Mouse (Mus musculus) midbrain, embryonic 16.5 days (tissue): ENCODE results near the gene Inip. TPM values are rescaled to one million over a fixed set of nuclear protein-coding genes. Genes with fewer than 3 reads are reported as not detected.

Experiments
- ATAC-seq: fragments of 200-750 bp; cut with Nextera tagmentation; 2 replicates; pipeline ENCODE4 v1.8.0; 2017; ENCODE audit warnings: moderate TSS enrichment
- H3K27ac ChIP-seq: fragments of 300-500 bp; sonication (generic); 2 replicates; pipeline ENCODE4 v1.5.1; 2014; ENCODE audit warnings: mild to moderate bottlenecking, low read length, mixed read lengths
- H3K27me3 ChIP-seq: fragments of 300-500 bp; sonication (generic); 2 replicates; pipeline ENCODE4 v1.6.1; 2014; ENCODE audit warnings: low read depth, low read length, mixed read lengths; ENCODE audit not compliant: control insufficient read depth, insufficient read depth
- H3K36me3 ChIP-seq: fragments of 300-500 bp; sonication (generic); 2 replicates; pipeline ENCODE4 v1.6.1; 2014; ENCODE audit warnings: mild to moderate bottlenecking, low read length, moderate library complexity, mixed read lengths; ENCODE audit not compliant: control insufficient read depth, insufficient read depth
- H3K4me1 ChIP-seq: fragments of 300-500 bp; sonication (generic); 2 replicates; pipeline ENCODE4 v1.6.1; 2014; ENCODE audit warnings: mild to moderate bottlenecking, low read length, mixed read lengths; ENCODE audit not compliant: control insufficient read depth, insufficient read depth
- H3K4me2 ChIP-seq: fragments of 300-500 bp; sonication (generic); 2 replicates; pipeline ENCODE4 v1.6.1; 2014; ENCODE audit warnings: mild to moderate bottlenecking, low read length, mixed read lengths
- H3K4me3 ChIP-seq: fragments of 300-500 bp; sonication (generic); 2 replicates; pipeline ENCODE4 v1.5.1; 2014; ENCODE audit warnings: low read depth, mild to moderate bottlenecking, low read length, moderate library complexity, mixed read lengths
- H3K9ac ChIP-seq: fragments of 300-500 bp; sonication (generic); 2 replicates; pipeline ENCODE4 v1.6.1; 2014; ENCODE audit warnings: low read depth, low read length, mixed read lengths
- H3K9me3 ChIP-seq: fragments of 300-500 bp; sonication (generic); replicated peaks from 2 replicates; pipeline ENCODE4 v1.6.1; 2014; ENCODE audit warnings: mild to moderate bottlenecking, low read length, mixed read lengths; ENCODE audit not compliant: control insufficient read depth, poor library complexity, severe bottlenecking
- WGBS: fragments of 180-500 bp; shearing (Covaris S2); extraction: QIAGEN DNeasy Blood & Tissue Kit; methylation state at CpG from one replicate; pipeline ENCODE4 v1.1.7; 2014; 5-methylcytosine and 5-hydroxymethylcytosine counted together
- polyA plus RNA-seq: library from polyadenylated mRNA; unstranded; fragments of >200 nt; fragmentation: Nextera tagmentation; extraction: Ambion mirVana; gene quantifications from 2 replicates; pipeline ENCODE4 v1.2.1, GENCODE M21; 2015

Gene Inip
- 54.3 and 59.0 TPM in 2 replicates for polyA plus RNA-seq

- ATAC-seq = no peak
- Histone ChIP-seq H3K27ac (no peak within 1 kb of the TSS), H3K9me3 (no peaks in the 10 kb centered on the region), H3K36me3 (no peaks in the 10 kb centered on the region), H3K9ac (no peak within 1 kb of the TSS), H3K4me2 (no peak within 1 kb of the TSS), H3K27me3 (no peaks in the 10 kb centered on the region), H3K4me3 (no peak within 1 kb of the TSS), H3K4me1 (no peaks in the 10 kb centered on the region)
Measured at GRCm38 (mm10) chr4:59801489-59801888, at the start of gene Inip. Gene Inip (minus strand): TSS chr4:59801589.

GRCm38 (mm10) chr4:59850181-59850580, 48.8 kb upstream of the Inip start:
- Histone ChIP-seq H3K27me3 (no peaks in the 10 kb centered on the region), H3K4me1 (0 out of 2 replicates have a peak, but pooled peaks cover 4% of the 10 kb centered on the region), H3K4me2 (no peak overlapping the region), H3K27ac (no peak overlapping the region), H3K4me3 (no peak overlapping the region), H3K36me3 (no peaks in the 10 kb centered on the region), H3K9me3 (no peaks in the 10 kb centered on the region), H3K9ac (no peak overlapping the region)
- WGBS = 95% methylated on average over 2 of the region's 2 CpGs
- ATAC-seq = no peak

- H3K4me2 ChIP-seq = no peak overlapping the region
- H3K27me3 ChIP-seq = no peaks in the 10 kb centered on the region
- H3K36me3 ChIP-seq = no peaks in the 10 kb centered on the region
- H3K4me1 ChIP-seq = 0 out of 2 replicates have a peak, but pooled peaks cover 4% of the 10 kb centered on the region
- WGBS = 91% methylated on average over 5 of the region's 5 CpGs
- H3K9ac ChIP-seq = no peak overlapping the region
- no peak overlapping the region for H3K4me3 ChIP-seq
- no peak overlapping the region for H3K27ac ChIP-seq
- ATAC-seq = no peak
- no peaks in the 10 kb centered on the region for H3K9me3 ChIP-seq
Measured at GRCm38 (mm10) chr4:59847447-59847846, 46.1 kb upstream of the Inip start.

GRCm38 (mm10) chr4:59845245-59845637, 43.9 kb upstream of the Inip start:
- ATAC-seq = no peak
- Histone ChIP-seq H3K27ac (no peak overlapping the region), H3K9ac (no peak overlapping the region), H3K4me3 (no peak overlapping the region), H3K4me2 (no peak overlapping the region), H3K4me1 (no peaks in the 10 kb centered on the region), H3K27me3 (no peaks in the 10 kb centered on the region), H3K36me3 (no peaks in the 10 kb centered on the region), H3K9me3 (no peaks in the 10 kb centered on the region)
- 93% methylated on average over 3 of the region's 3 CpGs for WGBS

GRCm38 (mm10) chr4:59844460-59845244, 43.3 kb upstream of the Inip start:
- Histone ChIP-seq H3K4me3 (no peak overlapping the region), H3K36me3 (no peaks in the 10 kb centered on the region), H3K4me1 (no peaks in the 10 kb centered on the region), H3K27ac (no peak overlapping the region), H3K9ac (no peak overlapping the region), H3K27me3 (no peaks in the 10 kb centered on the region), H3K4me2 (no peak overlapping the region), H3K9me3 (no peaks in the 10 kb centered on the region)
- 90% methylated on average over 15 of the region's 15 CpGs for WGBS
- no peak for ATAC-seq

GRCm38 (mm10) chr4:59837659-59838058, 36.3 kb upstream of the Inip start:
- Histone ChIP-seq H3K9me3 (no peaks in the 10 kb centered on the region), H3K4me2 (no peak overlapping the region), H3K9ac (no peak overlapping the region), H3K27me3 (no peaks in the 10 kb centered on the region), H3K27ac (no peak overlapping the region), H3K4me1 (no peaks in the 10 kb centered on the region), H3K4me3 (no peak overlapping the region), H3K36me3 (no peaks in the 10 kb centered on the region)
- no peak for ATAC-seq
- 91% methylated on average over 7 of the region's 7 CpGs for WGBS

- H3K4me2 ChIP-seq = no peak overlapping the region
- no peak overlapping the region for H3K4me3 ChIP-seq
- no peak overlapping the region for H3K27ac ChIP-seq
- H3K36me3 ChIP-seq = no peaks in the 10 kb centered on the region
- no peaks in the 10 kb centered on the region for H3K9me3 ChIP-seq
- no peak for ATAC-seq
- WGBS = 70% methylated on average over 6 of the region's 6 CpGs
- no peak overlapping the region for H3K9ac ChIP-seq
- no peaks in the 10 kb centered on the region for H3K27me3 ChIP-seq
- H3K4me1 ChIP-seq = no peaks in the 10 kb centered on the region
Measured at GRCm38 (mm10) chr4:59832810-59833209, 31.4 kb upstream of the Inip start.

- H3K4me3 ChIP-seq = no peak overlapping the region
- no peak overlapping the region for H3K4me2 ChIP-seq
- 94% methylated on average over 5 of the region's 5 CpGs for WGBS
- no peak overlapping the region for H3K9ac ChIP-seq
- H3K27ac ChIP-seq = no peak overlapping the region
- H3K4me1 ChIP-seq = no peaks in the 10 kb centered on the region
- H3K36me3 ChIP-seq = no peaks in the 10 kb centered on the region
- ATAC-seq = no peak
- H3K9me3 ChIP-seq = no peaks in the 10 kb centered on the region
- H3K27me3 ChIP-seq = no peaks in the 10 kb centered on the region
Measured at GRCm38 (mm10) chr4:59831038-59831437, 29.6 kb upstream of the Inip start.

- ATAC-seq = no peak
Measured at GRCm38 (mm10) chr4:59829072-59829471, 27.7 kb upstream of the Inip start.

More at GRCm38 (mm10) chr4:59829072-59829471, 27.7 kb upstream of the Inip start:
- Histone ChIP-seq H3K4me3 (no peak overlapping the region), H3K27me3 (no peaks in the 10 kb centered on the region), H3K36me3 (no peaks in the 10 kb centered on the region), H3K9ac (no peak overlapping the region), H3K27ac (no peak overlapping the region), H3K9me3 (no peaks in the 10 kb centered on the region), H3K4me1 (no peaks in the 10 kb centered on the region), H3K4me2 (no peak overlapping the region)
- 82% methylated on average over 4 of the region's 4 CpGs for WGBS
